32 mouse cellular contexts compared by ENCODE assay signal in the genomic region with DNA sequence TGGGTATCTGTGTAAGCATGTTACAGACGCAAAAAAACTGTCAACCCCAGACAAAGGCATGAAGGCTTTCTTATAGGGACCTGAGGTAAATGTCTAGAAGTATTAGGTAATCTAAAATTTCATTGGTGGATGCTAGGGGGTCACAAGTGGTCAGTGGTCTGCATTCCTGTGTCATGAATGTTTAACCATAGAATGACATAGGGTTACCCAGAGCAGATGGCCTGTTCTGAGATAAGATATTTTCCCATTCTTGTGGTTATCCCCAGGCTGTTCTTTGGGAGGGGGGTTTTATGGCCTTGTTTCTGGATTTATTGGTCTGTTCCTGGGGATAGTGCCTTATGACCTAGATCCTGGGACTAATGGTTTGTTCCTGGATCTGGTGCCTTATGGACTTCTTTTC. TPM values are rescaled to one million over a fixed set of nuclear protein-coding genes. Genes with fewer than 3 reads are reported as not detected.
"Had no signal": no experiment of that assay in that cellular context is flagged by ENCODE, and none has a peak within 500 bp of the region (broad histone marks: within the 10 kb centered on the region; RNA-seq: fewer than 3 reads in every experiment).

No protein-coding gene starts in this region.

- H3K9ac ChIP-seq: embryonic facial prominence, embryonic 12.5 days; embryonic facial prominence, embryonic 13.5 days; embryonic facial prominence, embryonic 15.5 days; forebrain, embryonic 12.5 days; forebrain, embryonic 13.5 days; forebrain, embryonic 15.5 days; forebrain, postnatal 0 days had no signal

- H3K4me2 ChIP-seq: embryonic facial prominence, embryonic 12.5 days; embryonic facial prominence, embryonic 13.5 days; embryonic facial prominence, embryonic 15.5 days; forebrain, embryonic 12.5 days; forebrain, embryonic 13.5 days; forebrain, embryonic 15.5 days had no signal

- H3K4me3 ChIP-seq: embryonic facial prominence, embryonic 10.5 days; embryonic facial prominence, embryonic 12.5 days; embryonic facial prominence, embryonic 13.5 days; embryonic facial prominence, embryonic 15.5 days; erythroblast, embryonic 14.5 days; forebrain, embryonic 10.5 days; forebrain, embryonic 12.5 days; forebrain, embryonic 13.5 days; forebrain, embryonic 15.5 days; gastrocnemius, adult 2 months; heart, adult 2 months had no signal

- H3K9me3 ChIP-seq: embryonic facial prominence, embryonic 10.5 days; embryonic facial prominence, embryonic 12.5 days; embryonic facial prominence, embryonic 13.5 days; embryonic facial prominence, embryonic 15.5 days; forebrain, embryonic 10.5 days; forebrain, embryonic 12.5 days; forebrain, embryonic 13.5 days; forebrain, embryonic 15.5 days had no signal

- H3K4me1 ChIP-seq: embryonic facial prominence, embryonic 10.5 days; embryonic facial prominence, embryonic 12.5 days; embryonic facial prominence, embryonic 13.5 days; embryonic facial prominence, embryonic 15.5 days; forebrain, embryonic 12.5 days; forebrain, embryonic 13.5 days; forebrain, embryonic 15.5 days had no signal

- DNase-seq: cerebellum, adult 9-10 months; cerebellum, adult 9-11 months; cerebellum, postnatal 10 days; cerebellum, postnatal 14 days; cerebellum, postnatal 25 days; cerebellum, postnatal 36 days; embryo, embryonic 11 days; forebrain, postnatal 0 days; gastrocnemius, adult 2 months; gastrocnemius, postnatal 10 days; gastrocnemius, postnatal 14 days; gastrocnemius, postnatal 25 days; gastrocnemius, postnatal 36 days; heart, adult 11 months; heart, adult 18-20 months; heart, adult 2 months had no signal

- ATAC-seq: forebrain, embryonic 13.5 days; forebrain, embryonic 14.5 days; forebrain, embryonic 15.5 days; forebrain, embryonic 16.5 days; forebrain, postnatal 0 days had no signal

- H3K27ac ChIP-seq: embryonic facial prominence, embryonic 10.5 days; embryonic facial prominence, embryonic 12.5 days; embryonic facial prominence, embryonic 13.5 days; embryonic facial prominence, embryonic 15.5 days; forebrain, embryonic 10.5 days; forebrain, embryonic 12.5 days; forebrain, embryonic 13.5 days; forebrain, embryonic 15.5 days; gastrocnemius, adult 2 months; heart, adult 2 months had no signal

- H3K36me3 ChIP-seq: embryonic facial prominence, embryonic 10.5 days; embryonic facial prominence, embryonic 12.5 days; embryonic facial prominence, embryonic 13.5 days; embryonic facial prominence, embryonic 15.5 days; forebrain, embryonic 10.5 days; forebrain, embryonic 12.5 days; forebrain, embryonic 15.5 days had no signal

RNA-seq across cellular contexts. Expression of a gene that starts 30.3 kb away (rescaled TPM):
- total RNA-seq: common myeloid progenitor, adult 5-6 weeks; gastrocnemius, adult 18-20 months; gastrocnemius, adult 2 months; gastrocnemius, adult 8-10 months; gastrocnemius, postnatal 10 days; gastrocnemius, postnatal 14 days; gastrocnemius, postnatal 25 days; gastrocnemius, postnatal 36 days; gastrocnemius, postnatal 4 days; heart, adult 2 months; heart, adult 8-10 months had no signal
- polyA plus RNA-seq: erythroblast, embryonic 14.5 days; heart, adult 2 months had no signal
